Mouse (Mus musculus) cerebellum, postnatal 10 days (tissue): ENCODE measurements at regions not wholly inside any gene's neighbourhood (a gene's known extent, or its start where the extent isn't known, plus 50 kb on each side); places are given as distances from the start of the nearest gene placed in this dataset.

ENCODE experiments used
- DNase-seq, 2 experiments: peaks; one replicate each; pipeline ENCODE4 v3.0.0; 2021; ENCODE audit warnings: mixed read lengths in 2 of 2

- DNase-seq, result peak; percentile 45 to 52
Observed at GRCm38 (mm10) chr13:31409123-31409513, 146.8 kb upstream of the Foxq1 start.

- DNase-seq, result no peak
Observed at GRCm38 (mm10) chr13:31421556-31421955, 134.4 kb upstream of the Foxq1 start.

- no peak for DNase-seq
Observed at GRCm38 (mm10) chr13:31423599-31423998, 132.3 kb upstream of the Foxq1 start.

DNA sequence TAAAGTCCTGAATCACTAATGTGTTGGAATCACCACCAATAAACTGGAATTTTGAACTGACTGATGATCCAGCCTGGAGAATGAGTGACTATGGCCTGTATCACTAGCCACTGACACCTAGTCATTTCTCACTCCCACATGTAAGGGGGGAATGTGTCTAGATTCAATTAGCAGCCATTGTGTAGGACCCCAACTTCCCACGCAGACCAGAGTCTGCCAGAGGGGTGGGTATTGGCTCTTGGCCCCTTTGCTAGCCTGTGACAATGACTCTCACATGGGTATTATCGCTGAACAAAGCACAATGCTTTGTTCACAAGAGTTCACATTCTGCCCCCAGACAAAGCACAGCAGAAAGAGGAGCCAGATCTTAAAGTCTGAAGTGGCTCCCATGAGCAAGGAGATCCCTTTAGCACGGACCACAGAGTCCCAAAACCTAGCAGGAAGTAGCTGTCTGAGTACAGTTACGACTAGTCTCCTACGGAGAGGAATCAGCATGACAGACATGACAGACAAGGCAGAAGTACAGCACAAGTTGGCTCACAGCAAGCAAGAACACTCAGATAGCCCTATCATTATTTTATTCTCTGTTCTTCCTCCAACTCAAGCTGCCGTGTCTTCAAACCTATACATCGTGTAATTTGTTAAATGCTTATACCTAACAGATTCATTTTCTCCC, 130.0 kb upstream of the Foxq1 start:
- no peak for DNase-seq

- no peak for DNase-seq
Observed at GRCm38 (mm10) chr13:31436434-31436833, 119.5 kb upstream of the Foxq1 start.

DNA sequence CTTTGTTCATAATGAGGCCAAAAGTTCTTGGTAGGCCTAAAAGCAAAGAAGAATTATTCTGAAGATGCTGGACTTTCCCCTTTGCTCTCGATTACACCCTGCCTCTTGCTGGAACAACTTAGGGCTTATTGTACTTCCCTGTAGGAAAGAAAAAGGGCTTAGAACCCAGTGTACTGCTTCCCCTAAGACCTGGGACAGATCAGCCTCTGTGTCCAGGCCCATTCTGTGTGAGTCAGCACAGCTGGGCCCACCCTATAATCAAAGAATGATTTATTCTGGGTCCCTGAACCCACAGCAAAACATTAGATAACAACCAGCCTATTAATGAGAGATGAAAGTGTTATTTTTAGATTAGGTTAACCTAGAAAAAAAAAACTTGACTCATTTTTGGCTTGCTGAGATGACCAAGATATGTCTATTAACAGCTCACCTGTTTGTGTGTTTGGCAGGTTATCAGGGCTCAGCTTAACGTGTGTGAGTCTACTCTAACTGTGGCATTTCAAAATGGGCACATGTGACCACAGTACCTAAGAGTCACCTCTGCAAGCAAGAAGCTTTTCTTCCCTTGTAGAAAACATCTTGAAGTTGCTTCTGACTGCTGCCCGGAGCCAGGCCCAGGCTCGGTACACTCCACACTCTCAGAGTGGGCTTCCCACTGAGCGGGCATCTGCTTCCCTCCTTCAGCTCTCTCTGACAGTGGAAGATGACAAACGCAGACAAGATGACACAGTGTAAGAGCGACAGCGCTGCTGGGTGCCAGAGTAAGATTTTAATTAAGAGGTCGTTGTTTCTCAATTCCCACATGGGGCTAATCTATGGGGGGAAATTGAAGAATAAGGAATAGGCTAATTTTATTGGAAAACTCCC, 115.9 kb upstream of the Foxq1 start:
- peak; percentile 75 to 83 for DNase-seq

DNA sequence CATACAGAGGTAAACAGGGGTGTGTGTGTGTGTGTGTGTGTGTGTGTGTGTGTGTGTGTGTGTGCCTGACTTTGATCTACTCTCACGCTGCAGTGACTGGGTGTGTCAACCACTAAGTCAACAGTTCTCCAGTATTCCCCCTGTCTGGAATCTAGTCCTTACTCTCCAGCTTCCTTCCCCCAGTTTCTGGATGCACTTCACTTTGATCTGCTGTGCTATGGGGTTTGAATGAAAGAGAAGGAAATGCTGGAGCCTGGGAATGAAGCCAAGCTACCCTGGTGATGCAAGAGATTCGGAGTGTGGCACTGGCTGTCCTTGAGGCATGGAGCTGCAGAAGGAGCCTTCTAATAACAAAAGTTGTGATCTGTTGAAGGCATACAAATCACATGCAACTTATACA, 97.1 kb upstream of the Foxq1 start:
- DNase-seq, result peak; percentile 23 to 35

- DNase-seq, result peak in 1 of 2 experiments; percentile 11
Observed at GRCm38 (mm10) chr13:31465141-31465540, 90.8 kb upstream of the Foxq1 start.

- DNase-seq, result no peak
Observed at GRCm38 (mm10) chr13:31465711-31466110, 90.2 kb upstream of the Foxq1 start.

DNA sequence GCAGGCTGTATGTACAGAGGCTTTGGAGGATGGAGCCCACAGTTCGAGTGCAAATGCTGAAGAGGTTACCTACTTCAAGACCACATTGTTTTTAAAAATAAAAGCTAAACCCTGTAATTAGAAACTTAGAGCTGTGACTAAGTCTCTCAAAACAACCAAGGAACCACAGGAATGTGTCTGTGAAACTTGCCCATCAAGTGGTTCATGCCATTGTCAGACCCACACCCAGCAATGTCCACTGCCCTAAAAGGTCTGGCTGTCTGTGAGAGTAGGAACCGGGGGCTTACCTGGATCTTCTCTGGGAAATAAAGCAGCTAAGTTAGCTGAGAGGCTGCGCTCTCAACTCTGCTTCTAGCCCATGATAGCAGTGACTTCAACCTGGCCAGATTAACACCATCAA, 87.8 kb upstream of the Foxq1 start:
- DNase-seq, result no peak

- DNase-seq, result no peak
Observed at GRCm38 (mm10) chr13:31468983-31469382, 87.0 kb upstream of the Foxq1 start.

DNA sequence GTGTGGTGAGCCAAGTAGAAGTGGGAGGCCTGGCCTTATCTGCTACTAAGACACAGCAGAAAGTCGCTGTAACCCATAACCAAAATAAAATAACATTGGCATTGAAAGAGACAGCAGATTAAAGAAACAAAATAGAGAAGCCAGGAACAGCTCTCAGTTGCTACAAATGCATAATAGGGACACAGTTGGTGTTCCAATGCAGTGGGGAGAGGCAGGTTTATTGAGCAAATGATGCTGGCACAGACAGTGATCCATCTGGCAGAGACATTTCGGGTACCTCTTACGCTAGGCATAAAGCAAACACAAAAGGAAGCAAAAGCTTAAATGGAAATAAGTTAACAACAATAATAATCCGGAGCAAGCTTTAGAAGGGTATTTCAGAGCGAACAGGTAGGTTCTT, 83.6 kb upstream of the Foxq1 start:
- peak; percentile 42 to 69 for DNase-seq

GRCm38 (mm10) chr13:31472804-31473203, 83.1 kb upstream of the Foxq1 start:
- DNase-seq, result no peak

- no peak for DNase-seq
Observed at GRCm38 (mm10) chr13:31473275-31473674, 82.7 kb upstream of the Foxq1 start.

GRCm38 (mm10) chr13:31475845-31476244, 80.1 kb upstream of the Foxq1 start:
- DNase-seq, result peak; percentile 85 to 91

GRCm38 (mm10) chr13:31477171-31477867, 78.6 kb upstream of the Foxq1 start:
- peak in 1 of 2 experiments; percentile 9 for DNase-seq

- no peak for DNase-seq
Observed at GRCm38 (mm10) chr13:31481105-31481844, 74.7 kb upstream of the Foxq1 start.

GRCm38 (mm10) chr13:31486373-31486772, 69.6 kb upstream of the Foxq1 start:
- no peak for DNase-seq

DNA sequence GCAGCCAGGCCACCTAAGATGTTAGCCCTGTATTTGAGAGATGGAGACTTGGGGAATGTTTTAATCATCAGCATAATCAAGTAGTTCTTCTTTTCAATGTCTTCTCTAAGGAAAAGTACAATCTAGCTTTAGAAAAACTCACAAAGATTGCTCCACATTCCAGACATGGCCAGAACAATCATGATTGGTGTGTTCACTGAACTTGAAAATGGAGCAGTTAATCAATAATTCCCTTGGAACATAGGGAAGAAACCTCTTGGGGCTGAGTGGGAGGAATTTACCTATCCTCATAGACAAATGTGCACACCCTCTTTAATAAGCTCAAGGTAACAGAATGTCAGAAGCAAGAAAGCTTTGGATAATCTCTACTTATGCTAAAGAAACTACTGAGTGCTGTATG, 67.7 kb upstream of the Foxq1 start:
- no peak for DNase-seq

DNA sequence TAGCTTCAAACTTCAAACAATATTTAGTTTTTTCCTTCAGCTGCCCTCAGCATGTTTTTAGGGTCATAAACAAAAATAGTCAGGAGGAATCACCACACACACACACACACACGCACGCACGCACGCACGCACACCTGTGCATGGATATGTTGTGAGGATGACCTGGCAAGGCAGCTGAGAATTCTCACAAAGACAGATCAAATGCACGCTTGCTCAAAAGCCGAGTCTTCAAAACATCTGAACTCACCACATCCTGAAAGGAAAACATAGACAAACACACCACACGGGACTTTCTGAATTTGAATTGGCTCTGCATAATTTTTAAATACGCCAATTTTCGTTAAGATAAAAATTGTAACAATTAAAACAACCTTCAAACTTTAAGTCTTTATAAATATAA, 52.7 kb upstream of the Foxq1 start:
- no peak for DNase-seq

- DNase-seq, result no peak
Observed at GRCm38 (mm10) chr13:31503832-31504231, 52.1 kb upstream of the Foxq1 start.

GRCm38 (mm10) chr13:31504316-31504715, 51.6 kb upstream of the Foxq1 start:
- no peak for DNase-seq

GRCm38 (mm10) chr13:31505386-31505785, 50.5 kb upstream of the Foxq1 start:
- DNase-seq, result no peak
